Mouse (Mus musculus): ENCODE measurements around the gene Hmbs. TPM values are rescaled to one million over a fixed set of nuclear protein-coding genes. Genes with fewer than 3 reads are reported as not detected.

The Hmbs gene
- polyA plus RNA-seq, 1 experiment from 2014 or later = 133 TPM

- Histone ChIP-seq H3K9ac (replicated peaks; ENCODE audit: low read length) (peak overlapping the region; percentile 86; the same call in 1 of the 2 replicates), H3K27me3 (ENCODE audit: insufficient read depth, low read length) (no peaks in the 10 kb centered on the region), H3K27ac (ENCODE audit: low read length) (peak overlapping the region; percentile 60; the same call in 1 of the 2 replicates), H3K4me3 (ENCODE audit: low read length) (peak overlapping the region; percentile 87), H3K36me3 (ENCODE audit: insufficient read depth, low read length) (peaks cover 36% of the 10 kb centered on the region), H3K9me3 (ENCODE audit: low read length) (no peaks in the 10 kb centered on the region), H3K4me1 (ENCODE audit: insufficient read depth, low read length) (peaks cover 27% of the 10 kb centered on the region), H3K4me2 (replicated peaks; ENCODE audit: low read depth, low read length) (peak overlapping the region; percentile 93)
- no peak for ATAC-seq (ENCODE audit: low FRiP score, low TSS enrichment)
- 58% methylated on average over 5 of the region's 5 CpGs for WGBS
Measured at GRCm38 (mm10) chr9:44318076-44318825, 25.8 kb downstream of the Hmbs start.

- Histone ChIP-seq H3K4me1 (ENCODE audit: insufficient read depth, low read length) (peaks cover 27% of the 10 kb centered on the region), H3K9ac (replicated peaks; ENCODE audit: low read length) (no peak overlapping the region), H3K9me3 (ENCODE audit: low read length) (no peaks in the 10 kb centered on the region), H3K4me2 (replicated peaks; ENCODE audit: low read depth, low read length) (no peak overlapping the region), H3K27ac (ENCODE audit: low read length) (no peak overlapping the region), H3K4me3 (ENCODE audit: low read length) (no peak overlapping the region; the same call in 1 of the 2 replicates), H3K36me3 (ENCODE audit: insufficient read depth, low read length) (peaks cover 42% of the 10 kb centered on the region), H3K27me3 (ENCODE audit: insufficient read depth, low read length) (no peaks in the 10 kb centered on the region)
- 74% methylated on average over 4 of the region's 4 CpGs for WGBS
- no peak for ATAC-seq (ENCODE audit: low FRiP score, low TSS enrichment)
Measured at GRCm38 (mm10) chr9:44317452-44317851, 26.6 kb downstream of the Hmbs start.

- Histone ChIP-seq H3K27me3 (ENCODE audit: insufficient read depth, low read length) (no peaks in the 10 kb centered on the region), H3K27ac (ENCODE audit: low read length) (no peak overlapping the region), H3K9ac (replicated peaks; ENCODE audit: low read length) (no peak overlapping the region), H3K4me3 (ENCODE audit: low read length) (no peak overlapping the region), H3K36me3 (ENCODE audit: insufficient read depth, low read length) (peaks cover 49% of the 10 kb centered on the region), H3K4me1 (ENCODE audit: insufficient read depth, low read length) (peaks cover 31% of the 10 kb centered on the region), H3K9me3 (ENCODE audit: low read length) (no peaks in the 10 kb centered on the region), H3K4me2 (replicated peaks; ENCODE audit: low read depth, low read length) (no peak overlapping the region)
- ATAC-seq (ENCODE audit: low FRiP score, low TSS enrichment) = no peak
- WGBS = 91% methylated on average over 18 of the region's 18 CpGs
Measured at GRCm38 (mm10) chr9:44314910-44315309, 29.1 kb downstream of the Hmbs start.

DNA sequence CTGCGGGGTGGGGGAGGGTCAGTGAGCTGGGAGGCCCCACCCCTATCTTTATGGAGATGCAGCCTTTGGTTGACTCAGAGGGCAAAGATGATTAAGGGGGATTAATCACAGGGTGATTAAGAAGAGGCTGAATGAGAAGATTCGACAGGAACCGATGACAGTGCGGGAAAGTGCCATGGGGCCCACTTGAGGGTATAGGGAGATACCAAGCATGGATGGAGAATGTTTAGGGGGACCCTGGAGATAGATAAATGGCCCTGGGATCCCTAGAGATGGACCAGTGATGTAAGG, 29.8 kb downstream of the Hmbs start:
- peaks cover 49% of the 10 kb centered on the region for H3K36me3 ChIP-seq (ENCODE audit: insufficient read depth, low read length)

GRCm38 (mm10) chr9:44313476-44314256, 30.4 kb downstream of the Hmbs start:
- Histone ChIP-seq H3K9me3 (ENCODE audit: low read length) (no peaks in the 10 kb centered on the region), H3K27me3 (ENCODE audit: insufficient read depth, low read length) (no peaks in the 10 kb centered on the region), H3K9ac (replicated peaks; ENCODE audit: low read length) (no peak overlapping the region), H3K27ac (ENCODE audit: low read length) (no peak overlapping the region), H3K4me2 (replicated peaks; ENCODE audit: low read depth, low read length) (no peak overlapping the region), H3K4me1 (ENCODE audit: insufficient read depth, low read length) (peaks cover 23% of the 10 kb centered on the region), H3K4me3 (ENCODE audit: low read length) (no peak overlapping the region), H3K36me3 (ENCODE audit: insufficient read depth, low read length) (peaks cover 49% of the 10 kb centered on the region)
- 83% methylated on average over 19 of the region's 19 CpGs for WGBS
- ATAC-seq (ENCODE audit: low FRiP score, low TSS enrichment) = no peak

More for the DNA sequence above, 29.8 kb downstream of the Hmbs start:
- Histone ChIP-seq H3K27me3 (ENCODE audit: insufficient read depth, low read length) (no peaks in the 10 kb centered on the region), H3K9ac (replicated peaks; ENCODE audit: low read length) (no peak overlapping the region), H3K9me3 (ENCODE audit: low read length) (no peaks in the 10 kb centered on the region), H3K4me1 (ENCODE audit: insufficient read depth, low read length) (peaks cover 28% of the 10 kb centered on the region), H3K4me3 (ENCODE audit: low read length) (no peak overlapping the region), H3K27ac (ENCODE audit: low read length) (no peak overlapping the region), H3K4me2 (replicated peaks; ENCODE audit: low read depth, low read length) (no peak overlapping the region)
- WGBS = 82% methylated on average over 4 of the region's 4 CpGs
- no peak for ATAC-seq (ENCODE audit: low FRiP score, low TSS enrichment)

GRCm38 (mm10) chr9:44311136-44312134, 32.6 kb downstream of the Hmbs start:
- ATAC-seq (ENCODE audit: low FRiP score, low TSS enrichment) = peak; percentile 72; the same call in 1 of the 2 replicates
- WGBS = 17% methylated on average over 27 of the region's 27 CpGs
- peak overlapping the region; percentile 30 for H3K4me2 ChIP-seq (replicated peaks; ENCODE audit: low read depth, low read length)
- H3K27me3 ChIP-seq (ENCODE audit: insufficient read depth, low read length) = no peaks in the 10 kb centered on the region
- peak overlapping the region; percentile 63 for H3K27ac ChIP-seq (ENCODE audit: low read length)
- peaks cover 9% of the 10 kb centered on the region; the same call in 1 of the 2 replicates for H3K4me1 ChIP-seq (ENCODE audit: insufficient read depth, low read length)
- H3K36me3 ChIP-seq (ENCODE audit: insufficient read depth, low read length) = peaks cover 44% of the 10 kb centered on the region
- H3K9me3 ChIP-seq (ENCODE audit: low read length) = no peaks in the 10 kb centered on the region
- peak overlapping the region; percentile 3 for H3K9ac ChIP-seq (replicated peaks; ENCODE audit: low read length)
- H3K4me3 ChIP-seq (ENCODE audit: low read length) = no peak overlapping the region; the same call in 1 of the 2 replicates

DNA sequence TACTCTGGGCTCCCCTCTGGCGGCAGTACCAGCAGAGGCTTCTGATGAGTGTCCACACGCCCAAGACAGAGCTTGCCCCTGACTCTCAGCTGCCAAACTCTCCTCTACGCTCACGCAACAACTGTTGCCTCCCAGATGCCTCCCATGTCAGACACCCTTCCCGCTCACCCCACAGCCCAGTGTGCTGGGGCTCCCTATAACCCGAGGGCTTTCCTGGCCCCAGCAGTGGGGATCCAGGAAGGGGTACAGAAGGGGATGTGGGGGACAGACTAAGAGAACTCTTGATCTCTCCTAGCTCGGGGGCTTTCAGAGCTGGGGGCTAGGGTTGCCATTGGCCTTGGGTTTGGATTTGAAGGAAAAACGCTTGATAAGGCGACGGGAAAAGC, 33.3 kb downstream of the Hmbs start:
- Histone ChIP-seq H3K4me3 (ENCODE audit: low read length) (no peak overlapping the region), H3K9ac (replicated peaks; ENCODE audit: low read length) (peak overlapping the region; percentile 3; the same call in 1 of the 2 replicates), H3K27ac (ENCODE audit: low read length) (peak overlapping the region; percentile 63), H3K27me3 (ENCODE audit: insufficient read depth, low read length) (no peaks in the 10 kb centered on the region), H3K4me1 (ENCODE audit: insufficient read depth, low read length) (peaks cover 9% of the 10 kb centered on the region; the same call in 1 of the 2 replicates), H3K9me3 (ENCODE audit: low read length) (no peaks in the 10 kb centered on the region), H3K36me3 (ENCODE audit: insufficient read depth, low read length) (peaks cover 37% of the 10 kb centered on the region), H3K4me2 (replicated peaks; ENCODE audit: low read depth, low read length) (peak overlapping the region; percentile 30; the same call in 1 of the 2 replicates)
- WGBS = 47% methylated on average over 10 of the region's 10 CpGs
- no peak for ATAC-seq (ENCODE audit: low FRiP score, low TSS enrichment)

- 64% methylated on average over 3 of the region's 3 CpGs for WGBS
- Histone ChIP-seq H3K27me3 (ENCODE audit: insufficient read depth, low read length) (no peaks in the 10 kb centered on the region), H3K9ac (replicated peaks; ENCODE audit: low read length) (no peak overlapping the region), H3K4me3 (ENCODE audit: low read length) (no peak overlapping the region), H3K4me1 (ENCODE audit: insufficient read depth, low read length) (peaks cover 9% of the 10 kb centered on the region), H3K36me3 (ENCODE audit: insufficient read depth, low read length) (peaks cover 28% of the 10 kb centered on the region), H3K27ac (ENCODE audit: low read length) (no peak overlapping the region), H3K9me3 (ENCODE audit: low read length) (no peaks in the 10 kb centered on the region), H3K4me2 (replicated peaks; ENCODE audit: low read depth, low read length) (no peak overlapping the region)
- ATAC-seq (ENCODE audit: low FRiP score, low TSS enrichment) = no peak
Measured at GRCm38 (mm10) chr9:44309756-44310155, 34.3 kb downstream of the Hmbs start.

DNA sequence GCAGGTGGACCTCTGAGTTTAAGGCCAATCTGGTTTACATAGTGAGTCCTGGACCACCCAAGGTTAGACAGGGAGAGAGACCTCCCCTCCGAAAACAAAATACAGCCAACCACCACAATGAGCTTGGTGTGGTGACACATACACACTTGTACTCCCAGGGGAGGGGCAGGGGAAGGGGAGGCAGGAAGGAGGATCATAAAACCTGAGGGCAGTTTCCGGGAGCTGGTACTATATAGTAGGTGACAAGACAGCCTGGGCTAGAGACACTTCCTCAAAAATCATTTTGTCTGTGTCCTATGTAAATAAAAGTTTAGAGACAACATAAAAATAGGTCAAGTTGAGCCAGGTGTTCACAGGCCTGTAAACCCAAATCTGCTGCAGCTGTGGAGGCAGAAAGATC, 36.8 kb downstream of the Hmbs start:
- 51% methylated on average over 2 of the region's 2 CpGs for WGBS
- no peak overlapping the region for H3K27ac ChIP-seq (ENCODE audit: low read length)

More for the DNA sequence above, 36.8 kb downstream of the Hmbs start:
- Histone ChIP-seq H3K9me3 (ENCODE audit: low read length) (no peaks in the 10 kb centered on the region), H3K4me2 (replicated peaks; ENCODE audit: low read depth, low read length) (no peak overlapping the region), H3K36me3 (ENCODE audit: insufficient read depth, low read length) (peaks cover 9% of the 10 kb centered on the region), H3K4me3 (ENCODE audit: low read length) (no peak overlapping the region), H3K4me1 (ENCODE audit: insufficient read depth, low read length) (peaks cover 19% of the 10 kb centered on the region), H3K9ac (replicated peaks; ENCODE audit: low read length) (no peak overlapping the region), H3K27me3 (ENCODE audit: insufficient read depth, low read length) (no peaks in the 10 kb centered on the region)
- ATAC-seq (ENCODE audit: low FRiP score, low TSS enrichment) = no peak

Data from kidney, embryonic 16.5 days (tissue).